Mouse (Mus musculus): ENCODE data around the gene Zfp809.

The Zfp809 gene

GRCm38 (mm10) chr9:22262611-22263010 is 37.1 kb downstream of the Zfp809 start:
- no peak for DNase-seq

- DNase-seq = no peak
Observed at GRCm38 (mm10) chr9:22268886-22269285, 43.4 kb downstream of the Zfp809 start.

GRCm38 (mm10) chr9:22278733-22279132 is 53.2 kb downstream of the Zfp809 start:
- no peak for DNase-seq
